Mouse (Mus musculus) cerebral cortex, adult 2 months (tissue): Measurements from ENCODE around the gene Tubb5.

ENCODE experiments used
- WGBS: fragments of 180-500 bp; shearing (Covaris S2); methylation state at CpG from one replicate; pipeline ENCODE4 v1.1.7; 2018; 5-methylcytosine and 5-hydroxymethylcytosine counted together

The Tubb5 gene

DNA sequence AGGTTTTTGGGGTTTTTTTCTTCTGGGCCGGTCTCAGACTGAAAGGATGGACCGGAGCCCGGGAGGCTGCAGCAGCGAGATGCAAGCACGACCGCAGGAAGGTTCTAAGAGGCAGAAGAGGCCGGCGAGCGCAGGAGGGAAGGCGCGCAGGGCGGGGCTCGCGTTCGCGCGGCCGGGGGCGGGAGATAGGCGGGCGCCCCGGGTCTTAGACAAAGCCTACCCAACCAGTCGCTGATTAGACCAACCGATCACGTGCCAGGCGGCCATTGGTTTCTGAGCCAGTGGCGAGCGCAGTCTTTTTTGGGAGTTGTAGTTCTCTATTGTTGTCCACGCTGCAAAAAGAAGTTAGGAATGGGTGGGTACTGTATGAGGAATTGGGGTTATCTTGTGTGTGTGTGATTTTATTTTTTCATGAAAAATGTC is at the start of gene Tubb5:
TSS of gene Tubb5 (minus strand) at position 185 of the 423 bp plus-strand sequence.
- 1% methylated on average over 29 of the region's 29 CpGs for WGBS

DNA sequence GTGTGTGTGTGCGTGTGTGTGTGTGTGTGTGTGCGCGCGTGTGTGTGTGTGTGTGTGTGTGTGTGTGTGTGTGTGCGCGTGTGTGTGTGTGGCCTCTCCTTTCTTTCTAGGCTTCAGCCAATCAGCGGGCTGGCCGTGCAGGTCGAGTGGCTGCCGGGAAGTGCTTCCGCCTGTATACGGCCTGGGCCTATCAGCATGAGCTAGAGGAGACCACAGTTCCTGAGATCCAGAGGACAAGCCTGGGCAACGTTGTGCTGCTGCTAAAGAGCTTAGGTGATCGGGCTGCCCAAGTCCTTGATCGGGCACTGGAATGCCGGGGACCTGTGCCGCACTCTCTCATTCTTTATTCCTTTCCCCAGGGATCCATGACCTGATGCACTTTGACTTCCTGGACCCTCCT is 49.6 kb upstream of the Tubb5 start:
- WGBS, result 81% methylated on average over 16 of the region's 17 CpGs

DNA sequence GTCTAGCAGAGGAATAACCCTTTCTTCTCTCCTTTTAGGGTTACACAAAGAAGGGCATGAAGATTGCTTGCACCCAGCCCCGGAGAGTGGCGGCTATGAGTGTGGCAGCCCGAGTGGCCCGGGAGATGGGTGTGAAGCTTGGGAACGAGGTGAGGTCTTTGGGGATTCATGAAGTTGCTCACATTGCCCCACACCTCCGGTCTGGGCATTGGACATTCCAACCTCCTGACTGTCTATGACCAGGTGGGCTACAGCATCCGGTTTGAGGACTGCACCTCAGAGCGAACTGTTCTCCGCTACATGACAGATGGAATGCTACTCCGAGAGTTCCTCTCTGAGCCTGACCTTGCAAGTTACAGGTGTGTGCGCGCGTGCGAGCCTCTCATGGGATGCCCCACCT is 45.7 kb upstream of the Tubb5 start:
- WGBS, result 98% methylated on average over 14 of the region's 14 CpGs

DNA sequence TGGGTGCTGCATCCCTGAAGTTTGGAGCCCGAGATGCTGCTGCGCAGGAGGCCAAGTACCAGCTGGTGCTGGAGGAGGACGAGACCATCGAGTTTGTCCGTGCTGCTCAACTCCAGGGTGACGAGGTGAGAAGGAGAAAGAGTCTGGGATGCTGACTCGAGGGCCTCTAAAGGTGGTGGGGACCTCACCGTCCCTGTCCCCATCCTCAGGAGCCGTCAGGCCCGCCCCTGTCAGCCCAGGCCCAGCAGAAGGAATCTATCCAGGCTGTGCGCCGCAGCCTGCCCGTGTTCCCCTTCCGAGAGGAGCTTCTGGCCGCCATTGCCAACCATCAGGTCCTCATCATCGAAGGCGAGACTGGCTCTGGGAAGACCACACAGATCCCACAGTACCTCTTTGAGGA is 44.8 kb upstream of the Tubb5 start:
- WGBS, result 90% methylated on average over 17 of the region's 17 CpGs

DNA sequence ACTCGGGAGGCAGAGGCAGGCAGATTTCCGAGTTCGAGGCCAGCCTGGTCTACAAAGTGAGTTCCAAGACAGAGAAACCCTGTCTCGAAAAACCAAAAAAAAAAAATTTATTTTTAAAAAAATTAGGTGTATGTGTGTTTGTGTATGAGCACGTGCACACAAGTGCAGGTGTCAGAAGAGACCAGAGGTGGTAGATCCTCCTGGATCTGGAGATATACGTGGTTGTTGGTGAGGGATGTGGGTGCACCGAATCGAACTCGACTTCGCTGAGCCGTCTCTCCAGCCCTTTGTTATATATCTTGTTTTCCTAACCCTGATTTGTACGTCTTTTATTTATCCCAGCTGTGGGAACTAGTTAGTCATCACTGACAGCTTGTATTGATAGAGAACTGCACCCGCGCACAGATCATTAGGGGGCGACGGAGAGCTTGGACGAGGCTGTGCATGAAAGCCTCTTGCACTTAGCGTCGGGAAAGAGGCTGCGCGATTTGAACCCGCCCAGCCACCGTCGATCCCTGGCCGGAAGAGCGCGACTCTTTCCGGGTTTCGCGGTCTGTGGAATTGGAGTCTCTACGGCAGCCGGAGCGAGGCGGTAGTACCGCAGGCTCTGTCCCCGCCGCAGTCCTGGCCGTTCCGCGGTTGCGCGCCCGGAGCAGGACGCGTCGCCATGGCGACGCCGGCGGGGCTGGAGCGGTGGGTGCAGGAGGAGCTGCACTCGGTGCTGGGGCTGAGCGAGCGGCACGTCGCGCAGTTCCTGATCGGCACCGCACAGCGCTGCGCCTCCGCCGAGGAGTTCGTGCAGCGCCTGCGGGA is 41.3 kb upstream of the Tubb5 start, which contains the start of gene Dhx16:
TSS of gene Dhx16 (plus strand) at position 575 of the 813 bp plus-strand sequence.
- WGBS, result 5% methylated on average over 66 of the region's 66 CpGs

DNA sequence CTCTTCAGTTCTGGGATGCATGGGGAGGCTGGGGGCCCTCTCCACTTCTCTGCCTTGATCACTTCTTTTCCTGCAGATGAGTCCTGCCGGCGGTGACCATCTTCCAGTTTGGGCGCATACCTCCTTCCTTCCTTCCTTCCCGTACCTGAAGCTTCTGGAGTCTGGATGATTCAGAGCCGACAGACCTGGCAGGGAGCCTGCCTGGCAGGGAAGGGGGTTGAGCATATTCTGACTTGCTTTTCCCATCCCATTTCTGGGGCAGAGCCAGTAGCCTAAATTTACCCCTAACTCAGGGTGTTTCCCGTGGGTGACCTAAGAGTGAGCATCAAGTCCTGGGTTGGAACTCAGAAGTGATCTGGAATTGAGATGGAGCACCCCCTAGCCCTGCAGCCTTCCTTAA is 36.6 kb upstream of the Tubb5 start:
- WGBS, result 29% methylated on average over 6 of the region's 6 CpGs

DNA sequence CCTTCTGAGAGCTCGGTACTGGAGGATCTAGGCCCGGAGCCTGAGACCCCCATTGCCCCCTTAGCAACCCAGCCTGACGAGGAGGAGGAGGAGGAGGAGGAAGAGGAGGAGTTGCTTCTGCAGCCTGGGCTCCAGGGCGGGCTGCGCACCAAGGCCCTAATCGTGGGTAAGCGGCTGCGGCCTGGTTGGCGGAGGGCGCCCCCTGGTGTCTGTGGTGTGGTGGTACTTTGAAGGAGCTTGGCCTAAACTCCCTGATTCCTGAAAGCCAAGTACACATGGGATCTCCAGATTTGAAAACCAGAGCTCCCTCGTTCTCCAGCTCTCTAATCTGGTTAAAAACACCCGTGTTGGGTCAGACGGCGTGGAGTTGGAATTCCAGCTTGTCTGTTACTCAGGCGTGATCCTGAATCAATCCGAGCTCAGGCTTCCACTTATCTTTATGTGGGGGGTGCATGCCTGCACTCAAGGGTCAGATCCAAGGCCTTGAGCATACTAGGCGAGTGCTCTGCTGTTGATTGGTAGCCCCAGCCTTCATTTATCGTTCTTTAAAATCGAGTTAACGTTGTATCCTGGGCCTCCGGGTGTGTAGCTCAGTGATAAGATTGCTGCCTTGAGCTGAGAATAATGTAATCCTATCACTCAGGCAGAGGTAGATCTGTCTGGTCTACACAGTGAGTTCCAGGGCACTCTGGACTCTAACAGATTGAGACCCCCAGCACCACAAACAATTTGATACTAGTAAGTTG is 35.8 kb upstream of the Tubb5 start:
- WGBS, result 28% methylated on average over 21 of the region's 21 CpGs

DNA sequence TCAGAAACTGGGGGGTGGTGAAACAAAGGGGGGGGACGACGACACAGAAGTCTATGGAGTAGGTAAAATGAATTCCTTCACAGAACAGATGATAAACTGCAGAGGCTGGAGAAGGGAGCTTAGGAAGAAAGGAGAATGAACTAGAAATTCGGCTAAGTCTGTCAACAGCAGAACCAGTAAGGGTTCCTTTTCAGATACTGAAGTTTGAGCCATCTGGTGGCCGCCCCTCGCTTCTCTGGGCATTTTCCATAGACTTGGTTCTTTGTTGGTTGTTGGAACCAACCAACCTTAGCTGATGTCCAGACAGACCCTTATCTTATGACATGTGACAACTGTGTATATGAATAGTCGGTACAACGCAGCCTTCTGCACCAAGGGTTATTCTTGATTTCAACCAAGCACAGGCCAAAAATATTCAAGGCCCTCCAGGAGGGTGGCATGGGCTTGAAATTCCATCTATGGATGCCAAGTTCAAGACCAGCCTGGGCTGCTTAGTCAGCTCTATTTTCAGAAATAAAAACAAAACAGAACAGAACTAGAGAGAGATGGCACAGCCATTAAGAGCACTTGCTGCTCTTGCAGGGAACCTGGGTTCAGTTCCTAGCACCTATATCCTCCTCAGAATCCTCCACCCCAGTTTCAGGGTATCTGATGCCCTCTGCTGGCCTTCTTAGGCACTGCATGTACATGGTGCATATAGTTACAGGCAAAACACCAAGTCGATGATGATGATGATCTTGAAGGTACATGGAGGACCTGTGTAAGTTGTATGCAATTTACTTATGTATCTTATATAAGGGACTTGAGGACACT is 33.0 kb upstream of the Tubb5 start:
- 44% methylated on average over 8 of the region's 8 CpGs for WGBS

DNA sequence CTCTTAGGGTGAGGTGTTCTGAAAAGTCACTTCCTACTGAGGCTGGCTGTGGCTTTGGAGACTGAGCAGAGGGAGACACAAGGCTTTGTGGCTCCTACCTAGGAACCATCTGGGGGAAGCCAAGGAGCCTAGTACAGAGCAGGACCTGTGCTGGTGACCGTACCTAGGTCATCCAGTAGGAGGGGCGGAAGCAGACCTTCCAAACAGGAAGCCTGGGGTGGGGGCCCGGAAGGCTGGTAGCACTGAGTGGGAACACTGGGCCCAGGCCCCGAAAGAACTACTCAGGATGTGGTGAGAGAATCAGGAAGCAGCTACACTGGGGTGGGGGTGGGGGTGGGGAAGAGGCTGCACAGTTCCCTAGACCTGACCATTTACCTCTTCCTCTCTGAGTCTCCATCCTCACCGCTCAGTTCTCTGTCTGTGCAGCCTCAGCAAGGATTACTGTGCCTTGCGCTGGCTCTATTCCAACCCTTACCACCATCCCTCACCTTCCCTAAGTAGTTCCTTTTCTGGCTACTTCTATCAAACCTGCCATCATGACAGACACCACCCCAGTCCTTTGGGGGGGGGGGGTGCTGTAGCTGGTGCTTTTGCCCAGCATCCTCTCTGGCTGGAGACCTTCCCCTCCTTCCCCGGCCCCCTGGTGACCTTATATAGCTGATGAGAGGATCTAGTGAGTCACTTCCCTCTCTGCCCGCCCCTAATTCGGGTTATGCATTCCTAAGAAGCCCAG is 32.2 kb upstream of the Tubb5 start:
- WGBS, result 42% methylated on average over 9 of the region's 9 CpGs

DNA sequence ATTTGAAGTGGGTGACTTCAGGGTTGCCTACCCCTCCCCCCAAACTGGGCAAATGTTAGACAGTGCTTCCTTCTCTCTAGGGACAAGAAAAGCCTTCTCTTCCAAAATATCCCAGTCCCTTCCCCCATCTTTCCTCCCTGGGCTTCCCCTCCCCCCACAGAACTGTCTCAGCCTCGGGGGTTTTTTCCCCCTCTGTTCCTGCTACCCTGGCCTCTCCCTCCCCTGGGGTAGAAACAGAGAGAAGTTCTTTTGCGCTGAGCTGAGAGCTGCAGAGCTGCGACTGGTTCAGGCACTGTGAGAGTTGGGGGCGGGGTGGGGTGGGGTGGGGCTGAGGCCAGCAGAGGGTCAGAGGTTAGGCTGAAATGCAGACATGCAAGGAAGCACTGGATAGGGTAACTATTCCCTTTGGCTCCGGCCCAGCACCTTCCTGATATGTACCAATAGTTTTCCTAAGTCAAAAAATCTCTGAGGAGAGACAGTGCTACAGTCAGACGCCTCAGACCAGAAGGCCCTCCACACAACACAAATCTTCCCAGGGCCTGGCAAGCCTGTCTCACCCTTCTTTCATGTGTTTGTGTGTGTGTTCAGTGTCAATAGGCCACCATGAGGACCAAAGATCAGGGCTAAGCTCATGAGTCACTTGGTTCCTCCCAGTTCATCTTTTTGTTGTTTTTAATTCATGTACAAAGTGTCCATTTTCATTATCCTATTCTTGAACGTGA is 31.4 kb upstream of the Tubb5 start:
- WGBS, result 24% methylated on average over 7 of the region's 7 CpGs

DNA sequence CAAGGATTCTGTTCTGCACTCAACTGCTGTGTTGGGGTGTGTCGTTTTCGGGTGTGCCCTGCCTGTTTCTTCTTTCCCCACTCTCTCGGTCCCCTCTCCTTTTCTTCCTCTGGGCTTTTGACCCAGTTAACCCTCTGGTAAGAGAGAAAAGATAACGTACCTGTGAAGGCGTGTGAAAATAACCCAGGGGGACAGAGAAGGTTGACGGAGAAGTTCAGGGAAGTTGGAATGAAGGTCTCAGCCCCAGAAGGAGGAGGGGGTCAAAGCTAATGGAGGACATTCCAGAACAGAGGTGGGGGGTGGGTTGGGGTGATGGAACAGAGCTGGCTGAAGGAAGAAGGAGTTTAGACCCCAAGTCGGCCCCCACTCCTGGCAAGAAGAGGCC is 30.8 kb upstream of the Tubb5 start:
- WGBS, result 15% methylated on average over 7 of the region's 7 CpGs

DNA sequence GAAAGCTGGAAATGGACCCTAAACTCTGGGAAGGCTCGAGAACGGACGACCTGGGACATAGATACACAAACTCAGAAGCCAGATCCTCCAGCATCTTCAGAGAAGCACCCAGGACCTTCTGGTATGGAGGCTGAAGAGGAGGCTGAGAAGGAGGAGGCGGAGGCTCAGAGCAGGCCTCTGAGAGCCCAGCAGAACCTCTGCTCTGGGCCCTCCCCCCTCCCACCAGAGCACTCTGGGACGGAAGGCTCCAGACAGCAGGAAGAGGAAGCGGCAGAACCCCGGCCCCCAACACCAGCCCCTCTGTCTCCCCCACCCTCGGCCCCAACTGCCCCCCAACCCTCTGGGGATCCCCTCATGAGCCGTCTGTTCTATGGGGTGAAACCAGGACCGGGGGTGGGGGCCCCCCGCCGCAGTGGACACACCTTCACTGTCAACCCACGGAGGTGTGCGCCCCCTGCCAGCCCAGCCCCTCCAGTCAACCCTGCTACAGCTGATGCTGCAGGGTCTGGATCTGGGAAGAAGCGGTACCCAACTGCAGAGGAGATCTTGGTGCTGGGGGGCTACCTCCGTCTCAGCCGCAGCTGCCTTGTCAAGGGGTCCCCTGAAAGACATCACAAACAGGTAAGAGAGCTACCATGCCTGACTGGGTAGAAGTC is 30.2 kb upstream of the Tubb5 start:
- 31% methylated on average over 17 of the region's 17 CpGs for WGBS

DNA sequence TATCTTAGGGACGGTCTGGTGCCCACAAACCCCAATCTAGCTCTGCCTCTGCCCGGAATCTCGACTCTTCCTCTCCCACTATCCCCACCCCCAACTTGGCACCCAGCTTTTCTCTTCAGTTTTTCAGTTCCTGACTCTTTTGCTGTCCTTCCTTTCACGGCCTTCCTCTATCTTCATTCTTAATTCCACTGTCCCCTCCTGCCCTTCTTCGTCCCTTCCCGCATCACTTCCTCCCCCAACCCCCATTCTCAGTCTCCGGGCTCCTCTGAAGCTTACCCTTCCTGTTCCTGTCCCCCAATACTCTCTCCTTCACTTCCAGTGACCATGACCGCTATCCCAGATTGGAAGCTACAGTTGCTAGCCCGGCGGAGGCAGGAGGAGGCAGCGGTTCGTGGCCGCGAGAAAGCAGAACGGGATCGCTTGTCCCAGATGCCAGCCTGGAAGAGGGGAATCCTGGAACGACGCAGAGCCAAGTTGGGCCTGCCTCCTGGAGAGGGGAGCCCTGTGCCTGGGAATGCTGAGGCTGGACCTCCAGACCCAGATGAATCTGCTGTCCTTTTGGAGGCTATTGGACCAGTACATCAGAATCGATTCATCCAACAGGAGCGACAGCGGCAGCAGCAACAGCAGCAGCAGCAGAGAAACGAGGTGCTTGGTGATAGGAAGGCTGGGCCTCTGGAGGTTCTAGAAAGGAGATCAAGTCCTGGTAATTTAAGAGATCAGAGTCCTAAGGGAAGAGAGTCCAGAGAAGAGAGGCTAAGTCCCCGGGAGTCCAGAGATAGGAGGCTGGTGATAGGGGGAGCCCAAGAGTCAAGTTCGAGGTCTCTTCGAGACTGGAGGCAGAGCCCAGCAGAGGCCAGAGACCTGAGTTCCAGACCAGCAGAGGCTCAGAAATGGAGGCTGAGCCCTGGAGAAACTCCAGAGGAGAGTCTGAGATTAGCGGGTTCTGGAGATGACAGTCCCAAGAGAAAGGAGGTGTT is 29.1 kb upstream of the Tubb5 start:
- WGBS, result 22% methylated on average over 26 of the region's 26 CpGs

DNA sequence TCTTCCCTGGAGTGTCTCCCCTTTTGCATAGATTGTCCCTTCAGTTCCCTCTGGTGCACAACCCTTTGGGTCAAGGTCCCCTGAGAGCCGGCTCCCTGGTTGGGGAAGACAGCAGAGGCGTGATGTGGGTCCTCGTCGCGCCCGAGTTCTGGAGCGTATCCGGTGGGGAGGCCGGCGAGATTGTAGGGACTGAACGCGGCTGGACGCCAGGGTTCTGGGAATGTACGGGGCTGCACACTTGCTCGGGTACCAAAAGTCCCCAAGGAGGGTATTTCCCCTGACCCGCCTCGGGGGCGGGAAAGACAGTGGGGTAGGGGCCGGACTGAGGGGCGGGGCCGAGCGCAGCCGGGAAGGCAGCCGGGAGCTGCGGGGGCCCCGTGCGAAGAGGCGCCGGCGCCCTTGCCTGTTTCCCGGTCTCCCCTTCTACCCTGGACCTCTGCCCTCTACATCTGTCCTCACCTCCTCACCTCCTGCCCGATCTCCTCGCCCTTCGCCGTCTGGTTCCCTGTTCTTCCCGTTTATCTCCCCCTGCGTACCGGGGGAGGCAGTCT is 28.2 kb upstream of the Tubb5 start:
- 2% methylated on average over 36 of the region's 38 CpGs for WGBS

DNA sequence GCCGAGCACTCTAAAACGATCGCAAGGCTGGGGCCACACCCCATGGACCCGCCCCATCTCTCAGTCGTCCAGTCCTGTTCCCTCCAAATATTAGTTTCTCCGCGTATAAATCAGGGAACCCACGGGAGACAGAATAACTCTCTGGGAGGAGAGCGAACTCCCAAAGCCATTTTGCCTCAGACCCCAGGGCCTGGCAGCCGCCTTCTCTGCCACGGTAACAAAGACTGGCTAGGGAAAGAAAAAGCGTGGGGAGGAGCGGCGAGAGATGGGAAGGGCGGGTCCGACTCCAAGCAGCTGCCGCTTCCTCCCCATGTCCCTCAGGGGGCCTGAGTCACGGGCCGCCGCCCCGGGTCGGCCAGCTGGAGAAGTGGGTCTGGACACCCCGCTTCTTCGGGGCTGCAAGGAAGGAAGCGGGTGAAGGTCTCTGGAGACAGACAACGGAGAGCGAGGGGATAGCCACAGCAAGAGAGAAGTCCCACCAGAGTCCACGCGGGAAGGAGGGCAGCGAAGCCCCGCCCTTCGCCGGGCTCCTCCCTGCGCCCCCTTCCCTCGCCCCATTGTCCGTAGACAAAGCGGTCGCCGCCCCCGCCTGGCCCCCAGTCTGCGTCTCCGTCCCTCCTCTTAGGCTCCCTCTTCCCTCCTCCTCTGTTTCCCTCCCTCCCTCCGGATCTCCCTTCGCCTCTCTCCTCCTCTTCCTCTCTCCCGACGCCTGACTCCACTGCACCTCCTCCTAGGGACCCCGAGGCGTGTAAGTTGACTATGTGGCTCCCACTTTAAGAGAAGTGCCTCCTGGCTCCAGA is 27.6 kb upstream of the Tubb5 start, which contains the start of gene Ppp1r18:
TSS of gene Ppp1r18 (plus strand) at position 113 of the 800 bp plus-strand sequence.
- under 1% methylated on average over 47 of the region's 48 CpGs for WGBS

DNA sequence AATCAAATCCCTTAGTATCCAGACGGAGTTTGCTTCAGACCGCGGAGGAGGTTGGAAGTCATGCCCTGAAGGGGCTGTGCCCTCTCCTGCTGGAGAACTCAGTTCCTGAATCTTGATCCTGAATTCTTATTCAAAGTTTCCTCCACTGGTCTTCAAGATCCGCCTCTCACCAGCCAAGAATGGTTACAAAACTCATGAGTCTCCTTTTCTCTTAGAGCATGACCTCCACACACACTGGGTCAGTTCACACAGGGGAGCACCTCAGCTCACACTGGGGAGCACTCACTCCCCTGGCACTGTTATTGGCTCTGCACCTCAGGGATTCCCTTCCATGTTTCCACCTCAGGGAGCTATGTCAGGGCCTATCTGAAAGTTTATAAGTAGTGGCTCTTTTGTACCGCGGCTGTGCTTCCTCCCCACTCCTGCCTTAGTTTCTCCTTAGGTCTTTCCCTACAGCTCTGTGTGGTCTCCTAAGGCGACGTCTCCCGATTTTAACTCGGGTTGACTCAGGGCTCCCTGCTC is 26.8 kb upstream of the Tubb5 start:
- 45% methylated on average over 10 of the region's 10 CpGs for WGBS

DNA sequence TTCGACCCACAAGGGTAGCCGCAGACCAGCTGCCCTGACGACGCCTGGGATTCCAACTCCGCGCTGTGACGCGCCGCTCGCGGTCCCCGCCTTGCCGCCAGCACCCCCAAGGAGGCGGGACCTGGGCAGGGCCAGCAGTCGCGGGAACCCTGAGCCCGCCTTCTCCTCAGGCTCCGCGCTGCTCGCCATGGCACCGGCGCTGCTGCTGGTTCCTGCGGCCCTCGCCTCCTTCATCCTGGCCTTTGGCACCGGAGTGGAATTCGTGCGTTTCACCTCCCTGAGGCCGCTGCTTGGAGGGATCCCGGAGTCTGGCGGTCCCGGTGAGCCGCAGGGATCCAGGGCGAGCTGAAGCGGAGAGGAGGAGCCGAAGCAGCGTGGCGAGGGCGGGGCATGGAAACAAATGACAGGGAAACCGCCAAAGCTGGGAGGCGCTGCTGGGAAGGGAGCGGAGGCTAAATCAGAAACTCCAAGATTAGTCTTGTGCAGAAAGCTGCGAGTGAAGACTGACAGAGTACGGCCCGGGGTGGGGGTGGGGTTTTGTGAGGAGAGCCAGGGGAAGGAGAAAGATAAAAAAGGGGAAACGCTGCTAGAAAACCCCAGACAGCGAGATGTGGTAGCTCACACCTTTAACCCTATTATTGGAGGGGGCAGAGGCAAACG is 23.2 kb upstream of the Tubb5 start, which contains the start of gene Nrm:
TSS of gene Nrm (plus strand) at position 121 of the 660 bp plus-strand sequence.
- under 1% methylated on average over 47 of the region's 47 CpGs for WGBS
